Mouse (Mus musculus) heart, embryonic 10.5 days (tissue): ENCODE data around the gene Glp2r. TPM values are rescaled to one million over a fixed set of nuclear protein-coding genes. Genes with fewer than 3 reads are reported as not detected.

Experiments
- DNase-seq: peaks from one replicate; pipeline ENCODE4 v3.0.0-alpha.2; 2017; ENCODE audit warnings: low spot score
- H3K27ac ChIP-seq: fragments of 300-500 bp; sonication (generic); 2 replicates; pipeline ENCODE4 v1.5.1; 2016; ENCODE audit warnings: mild to moderate bottlenecking
- H3K27me3 ChIP-seq: fragments of 300-500 bp; sonication (generic); 2 replicates; pipeline ENCODE4 v1.6.1; 2016; ENCODE audit warnings: mild to moderate bottlenecking; ENCODE audit not compliant: poor library complexity, insufficient read depth, severe bottlenecking
- H3K36me3 ChIP-seq: fragments of 300-500 bp; sonication (generic); 2 replicates; pipeline ENCODE4 v1.6.1; 2016; ENCODE audit warnings: mild to moderate bottlenecking, moderate library complexity
- H3K4me1 ChIP-seq: fragments of 300-500 bp; sonication (generic); 2 replicates; pipeline ENCODE4 v1.6.1; 2016; ENCODE audit warnings: mild to moderate bottlenecking
- H3K4me3 ChIP-seq: fragments of 300-500 bp; sonication (generic); 2 replicates; pipeline ENCODE4 v1.5.1; 2016; ENCODE audit warnings: mild to moderate bottlenecking, moderate library complexity
- H3K9me3 ChIP-seq: fragments of 300-500 bp; sonication (generic); 2 replicates; pipeline ENCODE4 v1.6.1; 2016; ENCODE audit warnings: mild to moderate bottlenecking, moderate library complexity
- WGBS: fragments of 180-500 bp; shearing (Covaris S2); methylation state at CpG from one replicate; pipeline ENCODE4 v1.1.7; 2016; 5-methylcytosine and 5-hydroxymethylcytosine counted together
- polyA plus RNA-seq: library from polyadenylated mRNA; unstranded; fragments of >200 nt; fragmentation: Nextera tagmentation; extraction: Ambion mirVana; gene quantifications from 2 replicates; pipeline ENCODE4 v1.2.1, GENCODE M21; 2016

Gene Glp2r
- polyA plus RNA-seq, 1 experiment from 2014 or later = 0.03 TPM

DNA sequence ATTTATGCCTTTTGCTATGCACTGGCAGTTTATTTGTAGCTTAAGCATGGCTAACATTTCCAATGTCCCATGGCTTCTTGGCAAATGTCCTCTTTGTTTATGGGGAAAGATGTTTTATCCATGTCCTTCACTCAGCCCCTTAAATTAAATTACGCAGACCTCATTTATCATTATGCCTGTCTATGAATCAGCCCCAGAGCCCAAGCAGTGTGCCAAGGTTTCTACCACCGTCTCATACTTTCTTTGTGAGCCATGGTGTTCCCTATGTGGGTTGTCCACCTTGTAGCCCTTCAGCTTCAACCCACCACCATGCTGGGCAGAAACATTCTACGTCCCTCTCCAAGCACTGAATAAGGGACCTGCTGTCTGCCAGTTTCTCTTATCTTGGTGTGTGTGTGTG lies 132.6 kb downstream of the Glp2r start:
- H3K9me3 ChIP-seq = no peaks in the 10 kb centered on the region
- DNase-seq = no peak
- no peak overlapping the region for H3K4me3 ChIP-seq
- H3K36me3 ChIP-seq = no peaks in the 10 kb centered on the region
- peaks cover 4% of the 10 kb centered on the region; the same call in 1 of the 2 replicates for H3K4me1 ChIP-seq
- 83% methylated on average over 3 of the region's 3 CpGs for WGBS
- no peaks in the 10 kb centered on the region for H3K27me3 ChIP-seq
- H3K27ac ChIP-seq = no peak overlapping the region

DNA sequence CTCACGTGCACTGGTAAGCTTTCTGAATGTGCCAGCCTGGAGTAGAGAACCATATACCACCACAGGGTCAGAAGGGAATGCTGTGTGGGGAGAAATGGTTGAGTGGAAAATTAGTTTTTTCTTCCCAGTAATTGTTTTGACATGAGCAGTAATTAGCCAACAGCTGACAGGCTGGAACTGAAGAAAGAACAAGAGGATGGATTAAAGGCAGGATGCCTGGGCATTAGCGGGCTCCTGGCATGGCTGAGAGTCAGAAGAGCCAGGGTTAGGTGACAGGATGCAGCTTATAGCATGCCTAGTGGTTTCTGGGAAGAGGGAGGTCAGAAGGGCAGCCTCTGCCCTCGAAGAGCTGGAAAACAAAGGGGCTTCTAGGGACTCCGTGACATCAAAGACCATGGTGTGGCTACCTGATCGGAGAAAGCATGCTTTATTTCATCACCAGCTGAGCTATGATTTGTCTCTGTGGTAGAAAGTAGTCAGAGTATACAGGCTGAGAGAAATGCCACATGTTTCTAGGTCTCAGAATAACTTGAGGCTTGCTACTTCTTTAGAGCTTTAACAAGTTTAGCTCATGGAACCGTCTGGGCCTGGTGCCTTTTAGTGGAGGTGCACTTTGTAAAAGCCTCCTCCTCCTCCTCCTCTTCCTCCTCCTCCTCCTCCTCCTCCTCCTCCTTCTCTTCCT lies 133.9 kb downstream of the Glp2r start:
- no peaks in the 10 kb centered on the region for H3K9me3 ChIP-seq
- H3K27ac ChIP-seq = no peak overlapping the region
- H3K27me3 ChIP-seq = no peaks in the 10 kb centered on the region
- H3K4me3 ChIP-seq = no peak overlapping the region
- no peaks in the 10 kb centered on the region for H3K36me3 ChIP-seq
- no peak for DNase-seq
- WGBS = 66% methylated on average over 6 of the region's 6 CpGs
- 0 out of 2 replicates have a peak, but pooled peaks cover 3% of the 10 kb centered on the region for H3K4me1 ChIP-seq

DNA sequence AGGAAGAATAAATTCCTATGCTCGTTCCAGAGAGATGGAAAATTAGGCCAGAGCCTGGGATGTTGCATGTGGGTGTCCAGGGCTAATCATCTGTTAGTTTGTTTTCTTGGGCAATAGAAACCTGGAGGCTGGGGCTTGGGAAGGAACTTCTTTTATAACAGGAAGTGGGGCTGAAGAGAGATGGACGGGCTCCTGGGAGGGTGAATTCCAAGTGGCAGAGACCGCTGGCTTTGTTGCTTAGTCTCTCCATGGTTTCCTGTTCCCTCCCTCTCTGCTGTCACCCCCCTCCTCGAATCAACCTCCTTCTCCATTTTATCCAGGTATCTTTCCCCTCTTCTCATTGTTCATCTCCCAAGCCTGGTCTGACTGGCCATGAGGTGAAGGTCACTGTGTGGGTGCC lies 134.8 kb downstream of the Glp2r start:
- no peaks in the 10 kb centered on the region for H3K9me3 ChIP-seq
- H3K27me3 ChIP-seq = no peaks in the 10 kb centered on the region
- H3K4me1 ChIP-seq = 0 out of 2 replicates have a peak, but pooled peaks cover 3% of the 10 kb centered on the region
- DNase-seq = no peak
- WGBS = 51% methylated on average over 4 of the region's 4 CpGs
- no peak overlapping the region for H3K4me3 ChIP-seq
- H3K36me3 ChIP-seq = no peaks in the 10 kb centered on the region
- no peak overlapping the region for H3K27ac ChIP-seq

DNA sequence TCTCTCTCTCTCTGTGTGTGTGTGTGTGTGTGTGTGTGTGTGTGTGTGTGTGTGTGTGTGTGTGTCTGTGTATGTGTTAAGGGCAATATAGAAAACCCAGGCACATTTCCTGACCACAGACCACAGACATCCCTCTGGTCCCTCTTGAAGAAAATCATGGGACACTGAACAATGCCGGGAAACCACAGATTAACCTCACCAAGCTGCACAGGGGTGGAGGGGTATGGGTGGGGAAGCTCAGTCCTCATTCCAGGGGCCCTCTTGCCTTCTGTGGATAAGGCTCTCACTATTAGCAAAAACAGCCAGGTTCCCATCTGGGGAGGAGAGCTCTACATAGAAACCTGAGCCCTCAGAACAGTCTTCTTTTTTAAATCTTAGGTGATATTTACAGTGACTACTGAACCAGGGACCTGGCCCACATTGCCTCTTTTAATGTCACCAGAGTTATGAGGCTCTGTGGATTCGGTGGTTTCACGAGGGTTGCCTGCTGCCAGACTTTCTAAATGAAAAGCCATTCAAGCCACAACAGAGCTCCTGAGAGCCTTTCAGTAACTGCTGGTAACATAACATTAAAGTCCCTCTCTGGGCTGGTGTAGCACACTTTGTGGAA lies 137.2 kb downstream of the Glp2r start:
- DNase-seq = no peak
- Histone ChIP-seq H3K4me3 (no peak overlapping the region), H3K4me1 (peaks cover 4% of the 10 kb centered on the region; the same call in 1 of the 2 replicates), H3K9me3 (no peaks in the 10 kb centered on the region), H3K36me3 (no peaks in the 10 kb centered on the region), H3K27ac (no peak overlapping the region), H3K27me3 (no peaks in the 10 kb centered on the region)
- WGBS = 74% methylated on average over 3 of the region's 3 CpGs

DNA sequence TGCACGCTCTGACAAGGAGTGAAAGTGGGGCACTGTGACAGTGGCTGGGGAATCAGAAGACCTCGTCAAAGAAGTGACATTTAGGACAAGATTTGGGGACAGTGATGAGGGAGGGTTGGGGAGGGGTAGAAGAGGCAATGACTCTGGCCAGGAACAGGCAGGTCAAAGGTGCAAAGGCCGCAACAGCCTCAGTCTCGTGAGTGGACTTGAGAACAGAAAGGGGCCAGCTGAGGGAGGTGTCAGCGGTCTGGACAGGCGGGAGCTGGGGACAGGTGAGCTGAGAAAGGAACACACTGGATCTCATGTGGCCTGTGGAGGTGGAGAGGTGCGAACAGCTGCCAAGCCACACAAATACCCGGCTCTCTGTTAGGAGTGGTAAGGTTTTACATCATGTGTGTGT lies 138.0 kb downstream of the Glp2r start:
- WGBS = 73% methylated on average over 8 of the region's 8 CpGs
- Histone ChIP-seq H3K27ac (no peak overlapping the region), H3K27me3 (no peaks in the 10 kb centered on the region), H3K4me3 (no peak overlapping the region), H3K9me3 (no peaks in the 10 kb centered on the region), H3K36me3 (no peaks in the 10 kb centered on the region), H3K4me1 (peaks cover 12% of the 10 kb centered on the region; the same call in 1 of the 2 replicates)
- DNase-seq = no peak

DNA sequence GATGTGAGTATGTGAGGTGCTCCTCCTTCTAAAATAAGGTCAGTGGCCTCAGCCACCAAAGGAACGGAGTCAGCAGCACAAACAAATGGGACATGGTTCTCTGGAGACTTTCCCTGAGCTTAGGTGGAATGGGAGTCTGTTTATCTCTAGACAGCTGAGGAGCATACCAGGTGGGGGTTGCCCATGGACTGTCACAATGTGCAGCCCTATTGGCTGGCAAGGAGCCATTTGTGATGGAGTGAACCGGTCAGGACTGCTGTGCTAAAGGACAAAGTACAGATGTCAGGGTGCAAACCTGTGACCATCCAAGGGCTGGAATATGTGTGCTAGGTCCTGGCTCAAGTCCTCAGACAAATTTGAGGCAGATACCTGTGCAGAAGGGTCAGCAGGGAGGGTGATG lies 142.4 kb downstream of the Glp2r start:
- H3K27me3 ChIP-seq = no peaks in the 10 kb centered on the region
- H3K4me3 ChIP-seq = no peak overlapping the region
- 58% methylated on average over 2 of the region's 2 CpGs for WGBS
- DNase-seq = no peak
- no peaks in the 10 kb centered on the region for H3K9me3 ChIP-seq
- H3K4me1 ChIP-seq = peaks cover 12% of the 10 kb centered on the region; the same call in 1 of the 2 replicates
- no peak overlapping the region for H3K27ac ChIP-seq
- H3K36me3 ChIP-seq = no peaks in the 10 kb centered on the region

DNA sequence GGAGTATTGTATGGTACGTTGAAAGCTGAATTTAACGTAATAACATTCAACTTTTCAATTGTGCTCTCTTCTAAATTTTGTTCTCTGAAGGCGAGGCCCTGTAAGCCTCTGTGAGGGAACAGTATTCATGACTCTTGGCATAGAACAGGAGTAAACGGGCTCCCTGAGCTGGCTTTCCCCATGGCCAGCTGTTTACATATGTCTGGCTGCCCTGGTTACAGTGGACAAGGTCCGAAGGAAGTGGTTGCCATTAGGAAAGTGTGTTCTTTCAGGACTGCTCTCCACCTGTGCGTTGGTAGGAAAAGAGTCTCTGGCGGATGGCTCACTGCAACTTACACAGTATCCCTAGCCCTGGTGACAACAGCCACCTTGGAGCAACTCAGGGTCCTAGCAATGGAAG lies 143.8 kb downstream of the Glp2r start:
- H3K27me3 ChIP-seq = no peaks in the 10 kb centered on the region
- 85% methylated on average over 7 of the region's 7 CpGs for WGBS
- peaks cover 9% of the 10 kb centered on the region; the same call in 1 of the 2 replicates for H3K4me1 ChIP-seq
- no peak overlapping the region for H3K4me3 ChIP-seq
- H3K27ac ChIP-seq = no peak overlapping the region
- H3K36me3 ChIP-seq = no peaks in the 10 kb centered on the region
- DNase-seq = no peak
- H3K9me3 ChIP-seq = no peaks in the 10 kb centered on the region

DNA sequence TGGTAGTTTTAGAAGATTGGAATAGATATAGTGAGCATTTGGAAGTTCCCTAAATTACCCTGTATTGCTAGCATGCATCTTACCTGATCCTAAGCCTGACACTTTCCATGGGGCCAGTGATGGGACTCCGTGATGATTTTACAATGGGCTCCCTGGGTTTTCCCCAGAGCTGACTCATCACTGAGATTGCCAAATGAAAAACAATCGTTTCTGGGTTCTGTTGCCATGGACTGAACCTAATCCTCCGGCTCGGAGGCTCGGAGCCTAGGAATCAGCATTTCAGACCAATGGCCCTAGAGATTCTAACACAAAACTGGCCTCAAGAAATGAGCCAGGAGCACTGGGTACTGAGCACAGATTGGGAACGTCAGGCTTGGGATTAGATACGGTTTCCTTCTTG lies 148.6 kb downstream of the Glp2r start:
- no peak overlapping the region for H3K4me3 ChIP-seq
- H3K27me3 ChIP-seq = no peaks in the 10 kb centered on the region
- WGBS = 85% methylated on average over 7 of the region's 7 CpGs

DNA sequence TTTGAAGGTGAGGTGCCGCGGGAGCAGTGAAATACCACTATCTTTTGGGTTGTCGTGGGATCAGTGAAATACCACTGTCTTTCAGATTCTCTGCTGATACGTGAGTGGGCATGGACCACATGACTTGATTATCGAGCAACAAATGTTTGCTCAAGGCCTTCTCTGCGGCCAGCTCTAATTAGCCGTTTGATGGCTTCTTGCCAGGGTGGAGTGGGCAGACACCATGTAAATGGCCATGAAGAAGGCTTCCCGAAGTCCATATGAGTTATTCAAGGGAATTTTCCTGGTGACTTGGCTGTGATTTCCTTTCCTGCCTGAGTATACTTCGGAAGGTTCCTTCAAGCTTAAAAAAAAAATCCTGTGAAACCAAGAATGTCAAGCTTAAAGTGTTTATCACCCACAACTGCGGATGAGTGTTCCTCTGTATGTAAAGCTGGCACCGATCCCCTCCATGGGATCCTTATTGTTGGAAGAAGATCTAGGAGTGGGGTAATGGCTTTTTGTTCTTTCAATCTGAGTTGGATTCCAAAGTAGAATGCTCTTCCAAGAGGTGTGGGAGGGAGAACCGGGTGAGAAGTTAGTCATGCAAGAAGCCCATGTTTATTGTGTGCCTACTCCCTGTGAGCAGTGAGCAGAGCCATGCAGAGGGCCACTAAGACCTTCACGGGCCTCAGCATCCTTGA lies 154.3 kb downstream of the Glp2r start:
- no peak overlapping the region for H3K27ac ChIP-seq
- H3K4me1 ChIP-seq = no peaks in the 10 kb centered on the region
- 82% methylated on average over 13 of the region's 13 CpGs for whole genome bisulfite sequencing

More for the DNA sequence above, 148.6 kb downstream of the Glp2r start:
- DNase-seq = no peak
- Histone ChIP-seq H3K4me1 (no peaks in the 10 kb centered on the region), H3K27ac (no peak overlapping the region), H3K9me3 (no peaks in the 10 kb centered on the region), H3K36me3 (no peaks in the 10 kb centered on the region)

DNA sequence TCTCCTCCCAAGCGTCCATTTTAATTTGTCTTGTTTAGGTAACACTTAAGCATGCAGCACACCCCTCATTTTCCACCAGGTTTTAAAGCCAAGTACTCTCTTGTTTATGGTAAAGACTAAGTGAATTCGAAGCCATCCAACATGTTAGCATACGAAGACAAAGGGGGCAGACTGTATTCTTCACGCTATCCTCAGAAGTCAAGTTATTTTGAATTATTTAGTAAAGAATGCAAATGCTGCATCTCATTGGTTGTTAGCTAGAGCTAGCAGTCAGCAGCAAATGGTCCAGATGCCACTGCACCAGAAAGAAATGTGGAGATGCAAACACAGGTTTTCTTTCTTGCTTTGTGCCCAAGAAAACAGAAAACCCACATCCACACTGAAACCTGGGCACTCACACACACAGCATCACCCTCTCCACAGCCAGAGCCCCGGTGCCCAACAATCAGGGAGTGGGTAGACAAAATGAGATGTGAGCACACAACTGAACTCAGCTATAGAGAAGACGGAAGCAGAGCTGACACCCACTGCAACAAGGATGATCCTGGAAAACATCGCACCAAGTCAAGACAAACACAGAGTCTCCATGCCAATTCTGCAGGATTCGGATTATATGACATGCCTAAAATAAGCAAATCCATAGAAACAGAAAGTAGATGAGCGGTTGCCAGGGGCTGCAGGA lies 158.7 kb downstream of the Glp2r start:
- Histone ChIP-seq H3K4me1 (no peaks in the 10 kb centered on the region), H3K27me3 (no peaks in the 10 kb centered on the region), H3K36me3 (no peaks in the 10 kb centered on the region), H3K9me3 (no peaks in the 10 kb centered on the region), H3K4me3 (no peak overlapping the region), H3K27ac (no peak overlapping the region)
- no peak for DNase-seq
- WGBS = 82% methylated on average over 9 of the region's 9 CpGs

More for the DNA sequence above, 154.3 kb downstream of the Glp2r start:
- DNase-seq = no peak
- H3K36me3 ChIP-seq = no peaks in the 10 kb centered on the region
- no peaks in the 10 kb centered on the region for H3K9me3 ChIP-seq
- no peaks in the 10 kb centered on the region for H3K27me3 ChIP-seq
- no peak overlapping the region for H3K4me3 ChIP-seq
